Mouse (Mus musculus) urinary bladder, postnatal 14 days (tissue): ENCODE results near the gene Cmip.
A peak's percentile ranks its signal among the peaks of the same experiment; 100 is the strongest.

Source experiments
- DNase-seq: peaks from one replicate; pipeline ENCODE4 v3.0.0; 2021; ENCODE audit warnings: low spot score

Cmip gene

DNA sequence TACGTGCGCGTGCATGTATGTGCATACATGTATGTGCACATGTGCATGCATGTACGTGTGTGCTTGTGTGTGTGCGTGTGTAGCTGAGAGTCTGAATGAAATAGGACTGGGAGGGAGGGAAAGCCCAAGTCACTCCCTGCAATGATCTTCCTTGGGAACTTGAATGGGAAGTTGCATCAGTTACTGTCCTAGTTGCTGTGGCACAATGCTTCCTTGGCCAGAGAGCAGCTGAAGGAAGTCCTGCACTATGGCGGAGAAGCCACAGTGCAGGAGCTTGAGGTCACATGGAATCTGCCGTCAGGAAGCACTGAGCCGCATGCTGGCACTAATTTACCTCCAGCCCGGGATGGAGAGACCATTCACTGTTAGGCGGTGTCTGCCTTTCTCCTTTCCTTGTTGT lies 37.9 kb downstream of the Cmip start:
- DNase-seq = no peak

- DNase-seq = no peak
These were observed 41.2 kb downstream of the Cmip start for GRCm38 (mm10) chr8:117297913-117298518.

GRCm38 (mm10) chr8:117299204-117299603 lies 42.3 kb downstream of the Cmip start:
- DNase-seq = no peak

GRCm38 (mm10) chr8:117300188-117300587 lies 43.3 kb downstream of the Cmip start:
- no peak for DNase-seq

DNA sequence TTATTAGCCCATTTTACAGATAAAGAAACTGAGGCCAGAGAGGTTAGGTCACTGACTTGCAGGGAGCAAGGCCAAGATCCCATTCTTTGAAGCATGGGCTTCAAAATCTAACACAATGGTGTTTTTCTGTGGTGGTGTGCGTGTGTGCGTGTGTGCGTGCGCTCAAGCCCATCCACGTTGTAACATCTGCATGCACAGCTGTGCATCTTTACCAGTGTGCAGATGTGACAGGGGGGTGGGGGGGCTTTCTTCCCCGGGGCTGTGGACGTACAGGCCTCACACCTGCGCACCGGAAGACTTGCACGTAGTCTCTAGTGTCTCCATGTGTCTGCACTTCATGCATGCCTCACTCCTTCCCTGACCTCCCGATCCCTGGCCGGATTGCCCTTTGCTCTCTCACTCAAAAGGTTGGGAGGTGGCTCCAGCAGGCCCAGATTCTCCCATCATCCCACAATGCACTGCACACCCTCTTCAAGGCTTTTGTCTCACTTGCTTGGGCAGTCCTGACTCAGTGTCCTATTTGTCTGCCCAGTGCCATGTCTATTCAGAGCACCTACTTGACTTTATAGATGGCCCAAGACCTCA lies 44.7 kb downstream of the Cmip start:
- no peak for DNase-seq

DNA sequence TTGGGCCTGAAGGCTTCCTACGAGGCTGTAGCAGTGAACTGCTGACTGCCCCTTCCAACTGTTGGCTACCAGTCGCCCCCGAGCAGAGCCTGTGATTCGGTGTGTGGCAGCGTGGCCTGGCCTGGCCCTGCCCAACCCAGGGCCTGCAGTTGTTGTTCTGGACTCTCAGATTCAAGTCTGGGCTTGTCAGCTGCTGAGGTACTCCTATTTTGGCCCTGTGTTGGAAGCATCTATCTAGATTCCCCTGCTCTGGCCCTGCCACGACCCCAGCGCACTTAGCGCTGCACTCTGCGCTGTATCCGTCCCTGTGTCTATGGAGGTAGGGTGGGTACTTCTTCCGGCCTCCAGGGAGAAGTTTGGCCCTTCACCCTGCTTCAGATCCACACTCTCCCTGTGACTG lies 45.2 kb downstream of the Cmip start:
- DNase-seq = no peak

- DNase-seq = peak; percentile 31
These were observed 46.8 kb downstream of the Cmip start for GRCm38 (mm10) chr8:117303666-117304065.

DNA sequence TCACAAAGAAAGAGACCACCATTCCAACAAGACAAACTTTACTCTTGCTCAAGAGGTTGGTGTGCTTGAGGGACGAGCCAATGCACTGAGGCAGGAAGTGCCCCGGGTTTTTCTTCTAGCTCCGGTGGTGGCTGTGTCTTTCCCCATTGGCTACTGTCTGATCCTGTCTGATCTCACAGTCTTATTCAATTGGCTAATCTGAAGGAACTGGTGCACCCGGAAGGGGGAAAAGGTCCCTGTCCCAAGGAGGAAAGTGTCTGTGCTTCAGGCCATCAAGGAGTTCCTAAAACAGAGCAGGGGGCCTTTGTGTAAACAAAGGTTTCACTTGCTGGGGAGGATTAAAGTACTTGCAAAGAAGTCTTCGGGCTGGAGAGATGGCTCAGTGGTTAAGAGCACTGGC lies 48.5 kb downstream of the Cmip start:
- no peak for DNase-seq

DNA sequence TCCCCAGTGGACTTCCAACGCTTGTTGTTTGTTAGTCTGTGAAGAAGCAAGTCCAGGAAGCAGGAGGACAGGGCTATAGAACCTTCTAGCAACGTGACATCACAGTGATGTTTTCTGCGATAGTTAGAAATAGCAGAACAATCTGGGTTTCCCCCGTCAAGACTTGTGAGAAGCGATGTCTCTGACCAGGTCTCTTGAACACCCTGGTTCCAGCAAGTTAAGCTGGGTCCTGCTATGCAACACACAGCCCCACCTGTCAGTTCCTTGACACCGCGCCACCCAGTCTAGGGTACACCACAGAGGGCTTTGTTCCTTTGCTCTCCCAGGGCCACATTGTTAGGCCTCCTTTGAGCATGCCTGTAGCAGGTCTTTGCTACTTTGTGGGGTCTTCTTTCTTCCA lies 49.9 kb downstream of the Cmip start:
- DNase-seq = no peak

GRCm38 (mm10) chr8:117307221-117307620 lies 50.4 kb downstream of the Cmip start:
- DNase-seq = no peak

DNA sequence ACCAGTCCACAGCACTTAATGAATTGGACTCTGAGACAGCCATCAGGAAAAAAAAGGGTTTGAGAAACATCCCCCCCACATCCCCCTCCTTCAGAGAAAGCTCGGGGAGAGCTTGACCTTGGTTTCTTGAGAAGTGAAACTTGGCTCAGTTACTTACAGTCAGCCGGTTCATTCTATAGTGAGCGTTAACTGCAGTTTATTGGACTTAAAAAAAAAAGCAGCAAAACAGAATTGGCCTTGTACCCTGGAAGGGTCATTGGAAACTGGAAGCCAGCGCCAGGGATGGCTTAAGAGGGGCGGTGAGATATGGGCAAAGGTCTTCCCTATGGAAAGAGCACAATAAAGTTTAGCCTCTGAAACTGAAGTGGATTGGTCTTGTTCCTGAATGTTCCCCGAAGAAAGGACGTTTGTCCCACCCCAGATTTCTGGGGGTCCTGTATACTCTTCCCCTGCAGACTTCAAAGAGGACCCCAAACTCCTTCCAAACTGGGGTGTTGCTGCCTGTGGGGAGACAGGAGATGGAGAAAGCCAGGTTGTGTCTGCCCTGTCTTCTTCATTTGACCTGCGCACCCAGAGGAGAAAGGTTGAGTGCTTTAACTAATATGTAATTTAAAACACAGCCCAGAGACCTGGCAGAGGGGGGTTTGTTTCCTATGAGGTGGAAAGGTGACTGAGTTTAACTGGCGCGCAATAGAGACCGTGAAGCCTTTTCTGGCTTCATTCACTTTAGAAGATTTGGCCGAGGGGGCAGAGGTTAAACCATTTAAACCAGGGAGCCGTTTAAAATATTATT lies 51.6 kb downstream of the Cmip start:
- DNase-seq = no peak

DNA sequence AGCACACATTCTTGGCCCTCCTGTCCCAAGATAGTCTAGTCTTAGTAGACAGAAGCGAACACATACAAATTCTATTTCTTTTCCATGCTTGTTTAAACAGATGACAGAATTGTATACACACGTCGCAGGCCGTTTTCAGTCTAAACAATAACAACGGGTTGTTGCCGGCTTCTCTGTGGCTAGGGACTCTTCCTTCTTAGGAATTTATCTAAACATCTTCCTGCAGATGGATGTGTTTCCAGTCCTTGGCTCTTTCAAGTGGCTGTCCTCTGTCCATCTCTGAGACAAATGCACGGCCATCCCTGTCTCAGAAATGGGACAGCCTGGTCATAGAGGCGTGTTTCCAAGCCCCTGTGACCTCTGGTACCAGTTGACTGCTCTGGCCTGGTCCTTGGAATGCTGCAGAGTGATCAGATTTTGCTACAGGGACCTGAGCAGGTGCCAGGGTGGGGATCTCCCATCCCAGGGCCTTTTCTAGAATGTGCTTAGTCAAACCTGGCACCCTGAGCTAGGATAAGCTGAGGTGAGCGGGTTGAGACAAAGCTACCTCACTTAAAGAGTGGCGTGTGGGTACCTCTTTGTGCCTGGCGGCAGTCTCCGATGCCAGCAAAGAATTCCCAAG lies 52.9 kb downstream of the Cmip start:
- DNase-seq = no peak

GRCm38 (mm10) chr8:117310961-117311561 lies 54.2 kb downstream of the Cmip start:
- DNase-seq = no peak

DNA sequence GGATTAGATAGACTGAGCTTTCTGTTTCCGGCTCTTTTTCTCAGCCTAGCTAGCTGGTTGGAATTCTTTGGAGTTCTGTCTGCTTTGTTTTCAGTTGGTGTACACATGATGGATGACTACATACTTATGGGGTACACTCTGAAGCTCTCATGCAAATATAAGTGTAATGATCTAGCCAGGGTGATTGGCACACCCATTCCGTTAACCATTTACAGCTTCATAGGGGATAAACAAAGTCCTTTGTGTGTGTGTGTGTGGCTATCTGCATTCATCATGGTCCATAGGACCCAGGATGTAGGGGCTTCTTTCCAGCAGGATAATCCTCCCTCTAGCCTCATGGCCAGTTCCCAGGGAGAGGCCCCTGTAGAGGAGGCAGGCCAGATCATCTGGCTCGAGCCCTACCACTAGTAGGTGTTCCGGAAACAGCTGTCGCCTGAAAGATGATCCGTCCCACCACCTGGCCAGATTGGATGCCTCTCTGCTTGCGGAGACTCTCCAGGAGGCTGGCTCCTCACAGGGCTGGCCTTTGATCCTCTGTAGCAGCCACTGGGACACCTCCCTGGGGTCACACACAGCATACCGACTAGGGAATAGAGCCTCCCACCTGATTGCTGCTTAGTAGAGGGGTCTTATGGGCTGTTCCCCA lies 57.6 kb downstream of the Cmip start:
- DNase-seq = no peak

GRCm38 (mm10) chr8:117315727-117316126 lies 58.9 kb downstream of the Cmip start:
- DNase-seq = no peak

GRCm38 (mm10) chr8:117317478-117317877 lies 60.6 kb downstream of the Cmip start:
- no peak for DNase-seq

- no peak for DNase-seq
These were observed 62.3 kb downstream of the Cmip start for GRCm38 (mm10) chr8:117318911-117319826.

DNA sequence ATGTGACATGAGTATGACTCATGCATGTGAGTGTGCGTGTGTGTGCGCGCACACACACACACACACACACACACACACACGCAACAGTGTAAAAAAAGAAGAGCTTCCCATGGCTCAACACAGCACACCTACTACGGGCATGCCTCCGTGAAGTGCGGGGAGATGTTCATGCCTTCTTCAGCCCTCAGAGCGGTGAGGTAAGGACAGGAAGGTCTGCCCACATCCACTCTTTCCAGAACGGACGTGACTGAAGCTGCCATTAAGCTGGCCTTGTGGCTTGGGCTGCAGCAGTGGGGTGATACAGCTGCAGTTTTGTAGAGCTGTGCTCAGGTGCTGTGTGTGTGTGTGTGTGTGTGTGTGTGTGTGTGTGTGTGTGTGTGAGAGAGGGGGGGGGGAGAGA lies 63.8 kb downstream of the Cmip start:
- DNase-seq = no peak

- DNase-seq = no peak
These were observed 64.4 kb downstream of the Cmip start for GRCm38 (mm10) chr8:117321232-117321631.

- no peak for DNase-seq
These were observed 65.2 kb downstream of the Cmip start for GRCm38 (mm10) chr8:117322021-117322420.

DNA sequence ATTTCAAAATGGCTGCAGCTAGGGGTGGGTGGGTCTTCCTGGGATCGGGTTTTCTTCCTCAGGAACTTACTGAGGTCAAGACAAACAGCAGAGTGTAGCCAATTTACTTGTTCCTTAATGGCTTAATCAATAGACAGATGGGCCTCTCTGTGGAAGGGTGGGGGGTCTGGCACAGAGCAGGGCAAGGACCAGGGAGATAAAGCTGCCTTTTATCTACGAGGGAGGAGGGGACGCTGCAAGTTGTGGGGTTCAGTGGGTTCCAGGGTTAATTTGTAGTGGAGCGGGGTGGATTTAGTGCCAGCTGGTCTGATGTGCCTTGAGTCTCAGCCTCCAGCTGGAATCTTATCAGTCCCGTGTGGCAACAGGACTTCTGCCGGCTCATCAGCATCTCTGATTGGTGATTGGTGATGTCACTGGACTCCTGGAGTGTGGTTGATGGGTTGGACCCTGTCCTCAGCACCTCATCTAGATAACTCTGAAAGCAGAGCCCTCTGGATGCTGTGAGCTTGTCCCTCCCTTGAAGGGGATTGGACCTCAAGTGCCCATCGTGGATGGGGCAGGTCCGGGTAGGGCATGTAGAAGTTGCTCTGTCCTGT lies 65.9 kb downstream of the Cmip start:
- no peak for DNase-seq
